Mouse (Mus musculus) limb, embryonic 11.5 days (tissue): Measurements from ENCODE around the gene Spry1. TPM values are rescaled to one million over a fixed set of nuclear protein-coding genes. Genes with fewer than 3 reads are reported as not detected.

ENCODE experiments used
- ATAC-seq: fragments of 200-750 bp; cut with Nextera tagmentation; 2 replicates; pipeline ENCODE4 v1.8.0; 2017; ENCODE audit warnings: low read depth; ENCODE audit not compliant: insufficient number of reproducible peaks, low FRiP score, low TSS enrichment
- DNase-seq: peaks from one replicate; pipeline ENCODE4 v3.0.0-alpha.2; 2015; ENCODE audit warnings: low spot score
- H3K27ac ChIP-seq: fragments of 300-500 bp; sonication (generic); replicated peaks from 2 replicates; pipeline ENCODE4 v1.5.1; 2014; ENCODE audit warnings: low read depth, mild to moderate bottlenecking, low read length
- H3K27me3 ChIP-seq: fragments of 300-500 bp; sonication (generic); 2 replicates; pipeline ENCODE4 v1.6.1; 2014; ENCODE audit warnings: mild to moderate bottlenecking, low read length, mixed read lengths; ENCODE audit not compliant: control insufficient read depth, insufficient read depth
- H3K36me3 ChIP-seq: fragments of 300-500 bp; sonication (generic); 2 replicates; pipeline ENCODE4 v1.6.1; 2014; ENCODE audit warnings: mild to moderate bottlenecking, low read length, moderate library complexity, mixed read lengths; ENCODE audit not compliant: control insufficient read depth, insufficient read depth
- H3K4me1 ChIP-seq: fragments of 300-500 bp; sonication (generic); 2 replicates; pipeline ENCODE4 v1.6.1; 2014; ENCODE audit warnings: low read length, mixed read lengths; ENCODE audit not compliant: control insufficient read depth, insufficient read depth
- H3K4me2 ChIP-seq: fragments of 300-500 bp; sonication (generic); 2 replicates; pipeline ENCODE4 v1.6.1; 2014; ENCODE audit warnings: low read depth, mild to moderate bottlenecking, moderate library complexity; ENCODE audit not compliant: severe bottlenecking
- H3K4me3 ChIP-seq: fragments of 300-500 bp; sonication (generic); 2 replicates; pipeline ENCODE4 v1.5.1; 2014; ENCODE audit warnings: low read depth, low read length
- H3K9ac ChIP-seq: fragments of 300-500 bp; sonication (generic); 2 replicates; pipeline ENCODE4 v1.6.1; 2014; ENCODE audit warnings: mild to moderate bottlenecking, low read length
- H3K9me3 ChIP-seq: fragments of 300-500 bp; sonication (generic); 2 replicates; pipeline ENCODE4 v1.6.1; 2016; ENCODE audit warnings: low read length; ENCODE audit not compliant: control insufficient read depth
- WGBS: fragments of 180-500 bp; shearing (Covaris S2); extraction: QIAGEN DNeasy Blood & Tissue Kit; methylation state at CpG from one replicate; pipeline ENCODE4 v1.1.7; 2014; 5-methylcytosine and 5-hydroxymethylcytosine counted together
- polyA plus RNA-seq: library from polyadenylated mRNA; unstranded; fragments of >200 nt; fragmentation: Nextera tagmentation; extraction: Ambion mirVana; gene quantifications from 2 replicates; pipeline ENCODE4 v1.2.1, GENCODE M21; 2014

The Spry1 gene
- polyA plus RNA-seq, 1 experiment from 2014 or later: 18.5 TPM

GRCm38 (mm10) chr3:37643903-37644302, 4.2 kb downstream of the Spry1 start:
- Histone ChIP-seq H3K9ac (no peak overlapping the region), H3K36me3 (peaks cover 7% of the 10 kb centered on the region; the same call in 1 of the 2 replicates), H3K4me1 (peaks cover 17% of the 10 kb centered on the region), H3K27me3 (no peaks in the 10 kb centered on the region), H3K4me2 (no peak overlapping the region), H3K27ac (no peak overlapping the region), H3K9me3 (no peaks in the 10 kb centered on the region), H3K4me3 (no peak overlapping the region)
- DNase-seq (no peak), ATAC-seq (no peak)
- 87% methylated on average over 8 of the region's 8 CpGs for WGBS

DNA sequence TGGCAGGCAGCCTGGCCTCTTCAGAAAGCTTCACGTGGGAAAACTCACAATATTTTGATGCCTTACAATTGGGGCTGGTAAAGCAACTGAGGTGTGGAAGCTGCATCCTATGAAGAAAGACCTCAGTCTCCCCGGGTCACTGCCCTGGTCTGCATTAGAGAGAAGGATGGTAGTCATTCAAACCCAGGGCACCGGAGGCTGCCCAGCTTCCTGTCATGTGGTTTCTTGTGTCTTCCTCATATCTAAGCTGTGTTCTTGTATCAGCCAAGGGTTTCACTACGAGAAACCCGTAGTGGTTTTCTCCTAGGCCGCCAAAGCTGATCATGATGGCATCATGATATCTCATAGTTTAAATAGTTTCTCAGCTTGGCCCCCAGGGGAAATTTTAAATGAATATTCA, 5.3 kb downstream of the Spry1 start:
- no peak overlapping the region for H3K4me2 ChIP-seq
- ATAC-seq: no peak
- 85% methylated on average over 6 of the region's 6 CpGs for WGBS

DNA sequence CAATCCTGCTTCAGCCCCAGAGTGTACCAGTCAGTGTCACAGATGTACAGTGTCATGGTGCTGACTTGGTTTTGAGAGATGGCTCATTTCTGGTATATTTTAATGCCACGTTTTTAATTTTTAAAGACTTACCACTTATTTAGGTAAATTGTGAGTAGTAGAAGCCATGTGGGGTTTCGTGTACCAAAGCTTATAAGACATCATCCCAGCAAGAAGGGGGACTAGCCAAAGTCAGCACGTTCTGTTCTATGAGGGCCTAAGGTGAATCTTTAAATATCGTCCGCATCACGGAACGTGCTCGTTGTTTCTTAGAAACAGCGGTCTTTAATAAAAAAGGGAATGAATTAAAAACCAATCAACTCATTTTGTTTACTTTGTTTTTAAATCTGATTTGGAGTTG, 6.5 kb downstream of the Spry1 start:
- WGBS: 94% methylated on average over 9 of the region's 9 CpGs
- H3K9me3 ChIP-seq: no peaks in the 10 kb centered on the region
- H3K27ac ChIP-seq: no peak overlapping the region
- DNase-seq: no peak
- H3K4me1 ChIP-seq: peaks cover 17% of the 10 kb centered on the region
- no peak overlapping the region for H3K4me2 ChIP-seq
- no peak overlapping the region for H3K9ac ChIP-seq
- peaks cover 7% of the 10 kb centered on the region; the same call in 1 of the 2 replicates for H3K36me3 ChIP-seq
- H3K4me3 ChIP-seq: no peak overlapping the region
- ATAC-seq: no peak
- H3K27me3 ChIP-seq: no peaks in the 10 kb centered on the region

More for the DNA sequence above, 5.3 kb downstream of the Spry1 start:
- Histone ChIP-seq H3K27me3 (no peaks in the 10 kb centered on the region), H3K9ac (no peak overlapping the region), H3K27ac (no peak overlapping the region), H3K4me3 (no peak overlapping the region), H3K4me1 (peaks cover 17% of the 10 kb centered on the region), H3K9me3 (no peaks in the 10 kb centered on the region), H3K36me3 (peaks cover 7% of the 10 kb centered on the region; the same call in 1 of the 2 replicates)
- DNase-seq: no peak

GRCm38 (mm10) chr3:37647225-37647624, 7.5 kb downstream of the Spry1 start:
- 85% methylated on average over 10 of the region's 10 CpGs for WGBS
- H3K27ac ChIP-seq: no peak overlapping the region
- no peak overlapping the region for H3K4me3 ChIP-seq
- H3K9ac ChIP-seq: no peak overlapping the region
- ATAC-seq: no peak
- no peak for DNase-seq
- H3K4me1 ChIP-seq: peaks cover 11% of the 10 kb centered on the region
- H3K36me3 ChIP-seq: peaks cover 7% of the 10 kb centered on the region; the same call in 1 of the 2 replicates
- H3K4me2 ChIP-seq: no peak overlapping the region
- H3K9me3 ChIP-seq: no peaks in the 10 kb centered on the region
- H3K27me3 ChIP-seq: no peaks in the 10 kb centered on the region

DNA sequence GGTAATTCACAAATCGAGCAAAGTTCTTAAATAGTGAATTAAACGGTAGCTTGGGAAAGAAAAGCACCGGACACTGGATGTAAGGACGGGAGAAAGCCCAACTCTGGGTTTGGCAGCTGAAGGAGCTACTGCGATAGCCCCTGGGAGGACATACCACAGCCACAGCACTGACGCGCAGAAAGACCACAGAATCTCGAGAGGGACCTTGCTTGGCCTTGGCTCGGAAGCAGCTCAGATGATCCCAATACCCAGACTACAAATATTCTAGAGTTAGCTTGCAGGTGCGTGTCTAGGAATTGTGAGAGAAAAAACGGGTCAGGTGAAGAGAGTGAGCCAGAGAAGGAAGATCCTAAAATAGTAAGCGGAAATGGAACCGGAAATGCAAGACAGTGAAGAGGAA, 8.5 kb downstream of the Spry1 start:
- no peaks in the 10 kb centered on the region for H3K27me3 ChIP-seq
- H3K9me3 ChIP-seq: no peaks in the 10 kb centered on the region
- H3K27ac ChIP-seq: no peak overlapping the region
- H3K36me3 ChIP-seq: peaks cover 2% of the 10 kb centered on the region; the same call in 1 of the 2 replicates
- no peak overlapping the region for H3K4me2 ChIP-seq
- no peak overlapping the region for H3K9ac ChIP-seq
- DNase-seq: no peak
- H3K4me1 ChIP-seq: peaks cover 3% of the 10 kb centered on the region; the same call in 1 of the 2 replicates
- ATAC-seq: no peak
- H3K4me3 ChIP-seq: no peak overlapping the region
- WGBS: 82% methylated on average over 13 of the region's 13 CpGs

- peaks cover 3% of the 10 kb centered on the region; the same call in 1 of the 2 replicates for H3K4me1 ChIP-seq
- no peak for DNase-seq
- H3K9me3 ChIP-seq: no peaks in the 10 kb centered on the region
- ATAC-seq: no peak
- H3K4me2 ChIP-seq: no peak overlapping the region
- 74% methylated on average over 6 of the region's 6 CpGs for WGBS
- no peak overlapping the region for H3K27ac ChIP-seq
- no peaks in the 10 kb centered on the region for H3K36me3 ChIP-seq
- no peak overlapping the region for H3K4me3 ChIP-seq
- no peak overlapping the region for H3K9ac ChIP-seq
- no peaks in the 10 kb centered on the region for H3K27me3 ChIP-seq
These were observed 9.5 kb downstream of the Spry1 start for GRCm38 (mm10) chr3:37649281-37649680.

DNA sequence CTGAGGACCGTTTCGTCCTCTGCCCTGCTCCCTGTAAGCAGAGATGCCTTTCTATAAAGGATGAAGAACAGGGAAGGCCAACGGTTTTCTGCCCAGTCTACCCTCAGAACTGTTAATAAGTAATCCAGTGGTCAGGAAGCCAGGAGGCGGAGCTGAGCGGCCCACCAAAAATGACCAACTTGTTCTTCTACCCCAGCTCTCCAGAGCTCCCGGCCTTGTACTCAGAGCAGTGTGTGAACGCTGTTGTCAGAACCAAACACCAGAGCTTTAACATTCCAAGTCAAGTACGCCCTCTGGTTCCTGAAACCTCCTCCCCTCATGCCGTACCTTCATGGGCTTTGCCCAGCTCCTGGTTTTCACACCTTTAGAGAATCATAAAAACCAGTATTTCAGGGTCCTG, 12.8 kb downstream of the Spry1 start:
- Histone ChIP-seq H3K4me1 (peaks cover 16% of the 10 kb centered on the region), H3K4me2 (no peak overlapping the region), H3K4me3 (no peak overlapping the region), H3K9me3 (no peaks in the 10 kb centered on the region), H3K36me3 (no peaks in the 10 kb centered on the region), H3K27ac (no peak overlapping the region), H3K27me3 (no peaks in the 10 kb centered on the region), H3K9ac (no peak overlapping the region)
- ATAC-seq: no peak
- WGBS: 75% methylated on average over 9 of the region's 9 CpGs
- no peak for DNase-seq

DNA sequence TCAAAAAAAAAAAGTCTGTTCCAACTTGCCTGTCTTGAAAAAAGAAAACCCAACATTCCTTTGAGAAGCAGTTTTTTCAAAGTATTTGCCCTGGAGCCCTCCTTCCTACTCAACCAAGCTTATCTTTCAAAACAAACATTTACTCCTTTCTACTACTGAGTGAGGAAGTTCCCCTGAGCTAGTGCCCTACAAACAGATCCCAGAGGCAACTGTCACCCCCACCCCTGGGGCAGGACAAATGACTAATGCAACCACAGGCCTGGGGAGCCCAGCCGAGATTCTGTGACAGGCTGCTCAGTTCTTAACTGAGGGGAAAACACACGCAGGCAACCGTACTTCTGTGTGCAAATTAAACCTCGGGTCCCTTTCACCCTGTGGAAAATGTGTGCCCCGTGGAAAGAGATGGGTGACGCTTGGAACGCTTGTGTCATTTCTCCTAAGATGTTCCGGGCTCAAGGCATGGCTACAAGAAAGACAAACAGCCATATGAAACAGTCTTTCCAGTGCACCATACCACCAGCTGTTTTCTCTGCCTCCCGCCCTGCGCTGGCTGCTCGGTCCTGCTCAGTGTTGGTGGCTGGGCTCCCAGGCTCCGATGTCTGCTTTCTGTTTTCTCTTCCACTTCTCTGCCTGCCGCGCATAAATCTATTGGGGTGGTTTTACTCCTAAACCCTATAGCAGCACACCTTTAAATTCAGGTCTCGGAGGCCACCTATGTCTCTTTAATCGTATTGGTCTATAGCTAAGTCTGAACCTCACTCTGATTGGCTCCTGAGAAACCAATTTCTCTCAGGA, 14.4 kb downstream of the Spry1 start:
- ATAC-seq: no peak
- no peaks in the 10 kb centered on the region for H3K27me3 ChIP-seq
- DNase-seq: peak; percentile 60

More for the DNA sequence above, 14.4 kb downstream of the Spry1 start:
- Histone ChIP-seq H3K9me3 (no peaks in the 10 kb centered on the region), H3K4me2 (peak overlapping the region; percentile 41), H3K27ac (no peak overlapping the region), H3K36me3 (no peaks in the 10 kb centered on the region), H3K4me3 (no peak overlapping the region; the same call in 1 of the 2 replicates), H3K4me1 (peaks cover 19% of the 10 kb centered on the region), H3K9ac (no peak overlapping the region)
- WGBS: 17% methylated on average over 16 of the region's 16 CpGs
